Comparison of ENCODE assay signal across 9 mouse cellular contexts in genomic region chr17:80683821-80684576, GRCm38 (mm10). TPM values are rescaled to one million over a fixed set of nuclear protein-coding genes. Genes with fewer than 3 reads are reported as not detected.
A peak's percentile ranks its signal among the peaks of the same experiment; 100 is the strongest.
DNase-seq lines count a peak whose midpoint lies in the region; ATAC-seq and TF ChIP-seq lines count a peak whose summit lies in the region.
"Had no signal": no experiment of that assay in that cellular context is flagged by ENCODE, and none has a peak within 500 bp of the region (broad histone marks: within the 10 kb centered on the region; RNA-seq: fewer than 3 reads in every experiment).

No protein-coding gene starts in this region.

- DNase-seq in forebrain, embryonic 10.5 days (ENCODE audit: extremely low spot score, low spot score), result no peak
- peak; percentile 61 for DNase-seq in MN1 (ENCODE audit: low spot score)
- DNase-seq in forebrain, postnatal 0 days, result peak; percentile 37
- no peak for DNase-seq in testis, postnatal 10 days (ENCODE audit: low spot score)

- no peak overlapping the region for H3K9ac ChIP-seq in forebrain, embryonic 12.5 days
- no peak overlapping the region for H3K9ac ChIP-seq in forebrain, postnatal 0 days
- no peak overlapping the region for H3K9ac ChIP-seq in kidney, embryonic 14.5 days (ENCODE audit: low read depth, low read length)
- H3K9ac ChIP-seq in midbrain, embryonic 12.5 days (replicated peaks), result no peak overlapping the region
- H3K9ac ChIP-seq: limb, embryonic 12.5 days had no signal

- peak; percentile 56 for TF ChIP-seq CTCF in forebrain, postnatal 0 days (IDR thresholded peaks at IDR 0.05; ENCODE audit: low read depth)

- H3K27ac ChIP-seq in forebrain, embryonic 12.5 days, result no peak overlapping the region
- no peak overlapping the region for H3K27ac ChIP-seq in forebrain, embryonic 10.5 days
- H3K27ac ChIP-seq in forebrain, postnatal 0 days (ENCODE audit: low read depth, low read length), result no peak overlapping the region
- no peak overlapping the region for H3K27ac ChIP-seq in kidney, embryonic 14.5 days (ENCODE audit: low read depth, low read length)
- H3K27ac ChIP-seq in midbrain, embryonic 12.5 days (replicated peaks), result no peak overlapping the region
- H3K27ac ChIP-seq: limb, embryonic 12.5 days had no signal

- H3K9me3 ChIP-seq in forebrain, embryonic 12.5 days, result no peaks in the 10 kb centered on the region
- no peaks in the 10 kb centered on the region for H3K9me3 ChIP-seq in forebrain, embryonic 10.5 days
- H3K9me3 ChIP-seq in forebrain, postnatal 0 days (ENCODE audit: low read length), result no peaks in the 10 kb centered on the region
- H3K9me3 ChIP-seq in kidney, embryonic 14.5 days (ENCODE audit: control insufficient read depth, low read length), result no peaks in the 10 kb centered on the region
- no peaks in the 10 kb centered on the region for H3K9me3 ChIP-seq in midbrain, embryonic 12.5 days
- H3K9me3 ChIP-seq: limb, embryonic 12.5 days had no signal

- no peak overlapping the region for H3K4me2 ChIP-seq in forebrain, embryonic 12.5 days
- no peak overlapping the region for H3K4me2 ChIP-seq in forebrain, postnatal 0 days (ENCODE audit: low read depth)
- no peak overlapping the region; the same call in 1 of the 2 replicates for H3K4me2 ChIP-seq in kidney, embryonic 14.5 days (replicated peaks; ENCODE audit: low read depth, low read length)
- H3K4me2 ChIP-seq in midbrain, embryonic 12.5 days (replicated peaks), result no peak overlapping the region
- H3K4me2 ChIP-seq: limb, embryonic 12.5 days had no signal

- H3K4me3 ChIP-seq in forebrain, embryonic 12.5 days (replicated peaks), result no peak overlapping the region
- H3K4me3 ChIP-seq in forebrain, embryonic 10.5 days, result no peak overlapping the region
- H3K4me3 ChIP-seq in forebrain, postnatal 0 days (ENCODE audit: low read depth, low read length), result no peak overlapping the region
- H3K4me3 ChIP-seq in kidney, embryonic 14.5 days (ENCODE audit: low read length), result no peak overlapping the region
- no peak overlapping the region for H3K4me3 ChIP-seq in midbrain, embryonic 12.5 days
- H3K4me3 ChIP-seq: limb, embryonic 12.5 days had no signal

- H3K36me3 ChIP-seq in forebrain, embryonic 12.5 days (replicated peaks), result no peaks in the 10 kb centered on the region
- 0 out of 2 replicates have a peak, but pooled peaks cover 2% of the 10 kb centered on the region for H3K36me3 ChIP-seq in forebrain, embryonic 10.5 days (replicated peaks)
- H3K36me3 ChIP-seq in forebrain, postnatal 0 days (ENCODE audit: insufficient read depth), result no peaks in the 10 kb centered on the region
- H3K36me3 ChIP-seq in kidney, embryonic 14.5 days (ENCODE audit: control insufficient read depth, insufficient read depth, low read length), result 0 out of 2 replicates have a peak, but pooled peaks cover 4% of the 10 kb centered on the region
- no peaks in the 10 kb centered on the region for H3K36me3 ChIP-seq in midbrain, embryonic 12.5 days

- WGBS in forebrain, embryonic 12.5 days, result 50% methylated on average over 6 of the region's 6 CpGs
- WGBS in forebrain, embryonic 10.5 days, result 54% methylated on average over 6 of the region's 6 CpGs
- 48% methylated on average over 6 of the region's 6 CpGs for WGBS in forebrain, postnatal 0 days
- WGBS in kidney, embryonic 14.5 days, result 56% methylated on average over 6 of the region's 6 CpGs
- WGBS in midbrain, embryonic 12.5 days, result 44% methylated on average over 6 of the region's 6 CpGs

- ATAC-seq in forebrain, embryonic 12.5 days (ENCODE audit: low FRiP score), result 0 out of 2 replicates have a peak, but pooled peaks have one; percentile 23
- ATAC-seq in forebrain, postnatal 0 days, result peak; percentile 66
- peak; percentile 55; the same call in 1 of the 2 replicates for ATAC-seq in kidney, embryonic 14.5 days (ENCODE audit: low FRiP score, low TSS enrichment)
- ATAC-seq in midbrain, embryonic 12.5 days (ENCODE audit: low FRiP score, low read depth), result peak; percentile 78
- ATAC-seq in erythroid progenitor cell, adult 5-6 weeks (replicated peaks; ENCODE audit: low FRiP score, poor library complexity, severe bottlenecking), result no peak

- H3K27me3 ChIP-seq in forebrain, embryonic 12.5 days, result no peaks in the 10 kb centered on the region
- H3K27me3 ChIP-seq in forebrain, embryonic 10.5 days (ENCODE audit: poor library complexity, severe bottlenecking), result no peaks in the 10 kb centered on the region
- H3K27me3 ChIP-seq in forebrain, postnatal 0 days (ENCODE audit: insufficient read depth, low read length), result no peaks in the 10 kb centered on the region
- no peaks in the 10 kb centered on the region for H3K27me3 ChIP-seq in kidney, embryonic 14.5 days (ENCODE audit: control insufficient read depth, insufficient read depth, low read length)
- H3K27me3 ChIP-seq in midbrain, embryonic 12.5 days, result no peaks in the 10 kb centered on the region
- H3K27me3 ChIP-seq: limb, embryonic 12.5 days had no signal

- H3K4me1 ChIP-seq in forebrain, embryonic 12.5 days, result peaks cover 7% of the 10 kb centered on the region; the same call in 1 of the 2 replicates
- H3K4me1 ChIP-seq in forebrain, embryonic 10.5 days, result peaks cover 17% of the 10 kb centered on the region
- H3K4me1 ChIP-seq in forebrain, postnatal 0 days (ENCODE audit: insufficient read depth), result no peaks in the 10 kb centered on the region; the same call in 1 of the 2 replicates
- peaks cover 9% of the 10 kb centered on the region; the same call in 1 of the 2 replicates for H3K4me1 ChIP-seq in kidney, embryonic 14.5 days (ENCODE audit: control insufficient read depth, insufficient read depth, low read length)
- H3K4me1 ChIP-seq in midbrain, embryonic 12.5 days, result 0 out of 2 replicates have a peak, but pooled peaks cover 4% of the 10 kb centered on the region

RNA-seq across cellular contexts. Expression of gene Map4k3, which starts 44.3 kb away (rescaled TPM):
- polyA plus RNA-seq in forebrain, embryonic 12.5 days (2016; fragmentation: Nextera tagmentation; extraction: Ambion mirVana), result 29.4 and 34.1 TPM in 2 replicates
- 13.9 and 15.9 TPM in 2 replicates for polyA plus RNA-seq in forebrain, embryonic 10.5 days (2016; fragmentation: Nextera tagmentation; extraction: Ambion mirVana)
- 62.9 and 76.9 TPM in 2 replicates for total RNA-seq in forebrain, postnatal 0 days (2014; rRNA removed)
- 15.0 and 17.9 TPM in 2 replicates for polyA plus RNA-seq in forebrain, postnatal 0 days (2015; fragmentation: Nextera tagmentation; extraction: Ambion mirVana)
- polyA plus RNA-seq in kidney, embryonic 14.5 days (2014; fragmentation: Nextera tagmentation; extraction: Ambion mirVana), result 21.4 and 36.5 TPM in 2 replicates
- 31.3 and 34.4 TPM in 2 replicates for polyA plus RNA-seq in midbrain, embryonic 12.5 days (2016; fragmentation: Nextera tagmentation; extraction: Ambion mirVana)
- 2.9 TPM in 2 replicates for total RNA-seq in erythroid progenitor cell, adult 5-6 weeks (2015; ENCODE audit: low replicate concordance)
- 1.0 and 2.2 TPM in 2 replicates for total RNA-seq in erythroid progenitor cell, adult 5-6 weeks (2017; ENCODE audit: low replicate concordance)

Comparison
In these comparisons a context has a peak if more than half of its experiments do, and no peak if none do; other contexts are left out.
1. DNase-seq: peak in MN1 (single experiment) and forebrain, postnatal 0 days (single experiment); none in forebrain, embryonic 10.5 days (single experiment) and testis, postnatal 10 days (single experiment).